Mouse (Mus musculus) megakaryocyte progenitor cell, adult 5-6 weeks (primary cell): Measurements from ENCODE around the gene Olfr1377. TPM values are rescaled to one million over a fixed set of nuclear protein-coding genes. Genes with fewer than 3 reads are reported as not detected.

Source experiments
- total RNA-seq, 2 experiments: library from RNA; stranded (forward) in 1 of 2; stranded (reverse) in 1 of 2; fragments of 157-497, 149-512 nt in 1 of 2; fragments of 200-1000 nt in 1 of 2; gene quantifications; 2 replicates each; pipeline versions ENCODE4 v1.2.3 to v1.2.4; 2015 to 2017

The Olfr1377 gene
- total RNA-seq, 2 experiments from 2014 or later = not detected

Other genes with a start within 250 kb of the Olfr1377 start
- 0.66 and 1.0 TPM in 2 replicates for gene Zfp354c, start 154.2 kb upstream of the Olfr1377 start, total RNA-seq (2015)
- gene Zfp354c, start 154.2 kb upstream of the Olfr1377 start, total RNA-seq (2017) = 0.50 and 1.1 TPM in 2 replicates
- 0.10 TPM in 1 of 2 replicates, not detected in the other for gene Zfp879, start 140.4 kb upstream of the Olfr1377 start, total RNA-seq (2015)
- gene Zfp879, start 140.4 kb upstream of the Olfr1377 start, total RNA-seq (2017) = 0.17 TPM in 1 of 2 replicates, not detected in the other
- not detected in 2 replicates for gene Grm6, start 131.3 kb upstream of the Olfr1377 start, total RNA-seq (2015)
- gene Grm6, start 131.3 kb upstream of the Olfr1377 start, total RNA-seq (2017) = not detected in 2 replicates
- gene Zfp454, start 94.3 kb upstream of the Olfr1377 start, total RNA-seq (2015) = not detected in 2 replicates
- not detected in 2 replicates for gene Zfp454, start 94.3 kb upstream of the Olfr1377 start, total RNA-seq (2017)
- gene Zfp2, start 65.8 kb upstream of the Olfr1377 start, total RNA-seq (2015) = 1.8 and 3.8 TPM in 2 replicates
- gene Zfp2, start 65.8 kb upstream of the Olfr1377 start, total RNA-seq (2017) = 0.68 and 0.96 TPM in 2 replicates
- gene Zfp354b, start 50.3 kb upstream of the Olfr1377 start, total RNA-seq (2015) = 0.10 TPM in 1 of 2 replicates, not detected in the other
- 0.27 TPM in 1 of 2 replicates, not detected in the other for gene Zfp354b, start 50.3 kb upstream of the Olfr1377 start, total RNA-seq (2017)
- not detected in 2 replicates for gene 4933414I15Rik, start 38.2 kb upstream of the Olfr1377 start, total RNA-seq (2015)
- gene 4933414I15Rik, start 38.2 kb upstream of the Olfr1377 start, total RNA-seq (2017) = not detected in 2 replicates
- gene Prop1, start 28.2 kb upstream of the Olfr1377 start, total RNA-seq (2015) = not detected in 2 replicates
- not detected in 2 replicates for gene Prop1, start 28.2 kb upstream of the Olfr1377 start, total RNA-seq (2017)
- not detected in 2 replicates for gene Olfr1378, start 15.4 kb upstream of the Olfr1377 start, total RNA-seq (2015)
- gene Olfr1378, start 15.4 kb upstream of the Olfr1377 start, total RNA-seq (2017) = not detected in 2 replicates
- not detected in 2 replicates for gene Olfr51, start 21.6 kb downstream of the Olfr1377 start, total RNA-seq (2015)
- not detected in 2 replicates for gene Olfr51, start 21.6 kb downstream of the Olfr1377 start, total RNA-seq (2017)
- gene Olfr54, start 32.3 kb downstream of the Olfr1377 start, total RNA-seq (2015) = not detected in 2 replicates
- not detected in 2 replicates for gene Olfr54, start 32.3 kb downstream of the Olfr1377 start, total RNA-seq (2017)
- not detected in 2 replicates for gene Olfr1375, start 66.1 kb downstream of the Olfr1377 start, total RNA-seq (2015)
- gene Olfr1375, start 66.1 kb downstream of the Olfr1377 start, total RNA-seq (2017) = not detected in 2 replicates
- gene Zfp354a, start 77.3 kb downstream of the Olfr1377 start, total RNA-seq (2015) = not detected in 2 replicates
- gene Zfp354a, start 77.3 kb downstream of the Olfr1377 start, total RNA-seq (2017) = not detected in 2 replicates
- gene Gm12569, start 238.5 kb downstream of the Olfr1377 start, total RNA-seq (2015) = not detected in 2 replicates
- not detected in 2 replicates for gene Gm12569, start 238.5 kb downstream of the Olfr1377 start, total RNA-seq (2017)